Mouse (Mus musculus): ENCODE results near the gene Olfr844. TPM values are rescaled to one million over a fixed set of nuclear protein-coding genes. Genes with fewer than 3 reads are reported as not detected.

Olfr844 gene
- not detected for total RNA-seq (2021)
- long read RNA-seq = 0 reads

DNA sequence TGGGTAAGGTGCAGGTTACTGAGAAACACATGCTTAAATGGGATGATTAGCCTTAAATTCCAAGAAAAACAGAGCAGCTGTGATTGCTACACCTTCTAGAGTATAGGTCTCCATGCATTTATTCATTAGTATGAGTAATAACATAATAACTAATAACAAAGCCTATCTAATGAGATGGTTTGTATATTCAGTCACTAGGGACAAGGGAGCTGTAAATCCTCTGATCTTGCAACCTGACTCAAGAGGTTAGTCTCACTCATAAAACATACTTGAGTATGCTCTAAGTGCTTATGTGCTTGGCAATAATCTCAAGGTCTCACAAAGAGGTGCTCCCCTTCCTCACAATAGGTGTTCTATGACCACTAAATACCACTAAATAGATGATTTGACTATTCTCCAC, at the start of gene Olfr844:
Olfr844 (plus strand) TSS at position 301 of the 400 bp plus-strand sequence.
- no peak for DNase-seq (ENCODE audit: low spot score in 2 of 2)

DNA sequence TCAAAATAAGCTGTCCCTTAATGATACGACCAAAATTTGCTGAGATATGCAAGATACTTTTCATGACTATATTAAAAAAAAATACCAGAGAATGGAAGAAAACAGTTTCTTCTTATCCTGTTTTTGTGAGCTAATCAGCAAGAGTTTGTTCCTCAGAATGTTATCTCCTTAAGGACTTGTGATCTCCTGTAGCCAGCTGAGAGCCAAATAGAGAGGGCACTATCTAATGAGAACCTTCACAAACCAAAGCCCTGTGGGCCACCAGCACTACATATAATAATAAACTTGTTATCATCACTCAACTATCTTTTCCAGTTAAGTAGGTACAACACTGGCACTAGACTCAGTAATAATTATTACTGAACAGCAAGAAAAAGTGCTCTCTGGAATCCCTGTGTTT, 20.0 kb downstream of the Olfr844 start, which contains the start of gene Olfr845:
Olfr845 (plus strand) TSS at position 301 of the 400 bp plus-strand sequence.
- no peak for DNase-seq (ENCODE audit: low spot score in 2 of 2)

DNA sequence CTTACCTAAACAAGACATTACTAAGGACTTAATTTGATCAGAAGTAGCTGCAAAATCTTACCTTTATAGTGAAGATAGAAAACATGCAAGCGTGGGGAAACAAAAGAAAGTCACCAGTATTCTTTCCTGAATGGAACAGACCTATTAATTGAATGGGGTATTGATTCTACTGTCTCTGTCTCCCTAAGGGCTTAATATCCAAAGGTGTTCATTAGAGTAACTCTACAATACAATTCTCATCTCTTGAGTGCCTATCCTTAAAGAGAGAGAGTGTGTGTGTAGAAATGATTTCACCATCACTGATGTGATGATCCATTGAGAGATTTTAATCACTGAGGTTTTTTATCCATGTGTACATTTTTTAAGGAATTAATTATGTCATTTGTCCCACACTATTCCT, 47.8 kb downstream of the Olfr844 start, which contains the start of gene Olfr846:
Olfr846 (minus strand) TSS at position 101 of the 400 bp plus-strand sequence.
- DNase-seq (ENCODE audit: low spot score in 2 of 2) = no peak

Other genes starting within 250 kb of the Olfr844 start
- gene Olfr836, start 196.0 kb upstream of the Olfr844 start, total RNA-seq (2021) = not detected
- gene Olfr837, start 180.0 kb upstream of the Olfr844 start, total RNA-seq (2021) = not detected
- gene Olfr839-ps1, start 139.0 kb upstream of the Olfr844 start, total RNA-seq (2021) = under 1 TPM; 0.05 to 0.07 TPM
- gene Olfr843, start 64.4 kb upstream of the Olfr844 start, total RNA-seq (2021) = not detected
- gene Olfr845, start 20.1 kb downstream of the Olfr844 start, total RNA-seq (2021) = not detected
- not detected for gene Olfr846, start 47.7 kb downstream of the Olfr844 start, total RNA-seq (2021)
- gene Olfr847, start 62.3 kb downstream of the Olfr844 start, total RNA-seq (2021) = not detected
- gene Olfr849, start 123.9 kb downstream of the Olfr844 start, total RNA-seq (2021) = not detected
- not detected for gene Olfr850, start 161.9 kb downstream of the Olfr844 start, total RNA-seq (2021)
- gene Olfr851, start 176.9 kb downstream of the Olfr844 start, total RNA-seq (2021) = not detected
- gene Olfr853, start 224.7 kb downstream of the Olfr844 start, total RNA-seq (2021) = not detected